Mouse (Mus musculus) spleen, postnatal 36 days (tissue): Measurements from ENCODE around the gene Hmgb1.

Experiments
- DNase-seq, 2 experiments: peaks; one replicate each; pipeline ENCODE4 v3.0.0; 2022; ENCODE audit warnings: low spot score in 2 of 2, mixed read lengths in 1 of 2

The Hmgb1 gene

DNA sequence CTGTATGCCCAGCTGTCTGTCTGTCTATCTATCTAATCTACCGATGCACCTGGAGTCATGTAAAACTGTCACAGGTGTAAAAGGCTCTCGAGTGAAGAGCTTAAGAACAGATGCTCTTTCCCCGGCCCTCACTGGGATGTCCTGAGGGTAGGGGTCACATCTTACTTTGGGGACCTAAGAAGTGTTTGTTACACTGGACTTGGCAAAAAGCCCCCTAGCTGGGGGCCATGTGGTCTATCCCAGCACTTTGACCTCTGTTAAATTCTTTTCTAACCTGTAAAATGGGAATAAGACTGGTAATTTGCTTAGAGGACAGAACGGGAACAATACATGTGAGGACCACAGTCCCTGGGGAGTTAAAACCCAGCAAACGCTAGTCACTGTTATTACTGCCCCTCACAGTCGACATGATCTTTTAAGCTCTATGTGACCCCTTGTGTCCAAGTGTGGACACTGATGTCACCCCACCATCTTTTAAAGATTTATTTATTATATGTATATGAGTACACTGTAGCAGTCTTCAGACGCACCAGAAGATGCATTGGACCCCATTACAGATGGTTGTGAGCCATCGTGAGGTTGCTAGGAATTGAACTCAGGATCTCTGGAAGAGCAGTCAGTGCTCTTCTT, 80.1 kb downstream of the Hmgb1 start:
- no peak for DNase-seq

DNA sequence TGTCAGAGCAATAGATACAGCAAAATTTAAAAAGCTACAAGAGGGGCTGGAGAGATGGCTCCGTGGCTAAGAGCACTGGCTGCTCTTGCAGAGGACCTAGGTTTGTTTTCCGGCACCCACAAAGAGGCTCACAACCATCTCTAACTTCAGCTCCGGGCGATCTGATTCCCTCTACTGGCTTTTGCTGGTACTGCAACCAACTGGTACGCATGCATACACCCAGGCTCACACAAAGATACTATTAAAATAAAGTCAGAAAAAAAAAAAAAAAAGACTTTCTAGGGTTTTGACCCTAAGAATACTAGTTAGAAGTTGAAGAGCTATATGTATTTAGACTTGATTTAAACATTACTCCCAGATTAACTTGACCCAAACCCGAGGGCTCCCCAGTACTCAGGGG, 82.4 kb downstream of the Hmgb1 start:
- DNase-seq = no peak

DNA sequence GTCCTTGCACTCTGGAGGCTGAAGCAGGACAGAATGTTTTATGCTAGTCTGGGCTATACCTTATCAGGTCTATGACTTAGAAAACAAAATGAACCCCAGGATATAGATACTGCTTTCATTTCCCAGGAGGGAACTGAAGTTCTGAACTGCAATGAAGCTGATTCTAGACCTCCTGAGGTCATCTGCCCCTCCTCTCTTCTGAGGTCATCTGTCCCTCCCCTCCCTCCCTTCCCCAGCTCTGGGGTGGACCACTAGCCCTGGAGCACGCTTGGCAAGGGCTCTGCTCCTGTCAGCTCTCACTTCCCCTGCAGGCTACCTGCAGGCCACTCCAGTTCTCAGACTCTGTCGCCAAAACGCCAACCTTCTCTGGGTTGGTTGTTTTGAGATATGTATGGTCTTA, 84.2 kb downstream of the Hmgb1 start:
- no peak for DNase-seq

DNA sequence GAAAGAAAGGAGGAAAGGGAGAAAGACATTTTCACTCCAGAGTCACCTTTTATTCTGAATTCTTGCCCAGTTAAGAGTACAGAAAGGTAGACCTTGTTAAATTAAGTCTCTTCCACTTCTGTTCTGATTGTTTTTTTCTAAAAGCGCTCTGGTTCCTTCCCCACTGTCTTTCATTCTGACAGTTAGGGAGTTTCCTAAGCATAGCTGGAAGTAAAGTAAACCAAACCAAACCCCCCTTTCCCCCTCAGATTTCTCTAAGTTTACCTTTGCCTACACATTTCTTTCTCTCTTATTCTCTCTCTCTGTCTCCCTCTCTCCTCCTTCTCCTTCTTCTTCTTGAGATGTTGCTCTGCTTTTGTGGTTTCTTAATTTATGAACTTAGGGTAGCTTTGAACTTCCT, 85.3 kb downstream of the Hmgb1 start:
- DNase-seq = no peak

DNA sequence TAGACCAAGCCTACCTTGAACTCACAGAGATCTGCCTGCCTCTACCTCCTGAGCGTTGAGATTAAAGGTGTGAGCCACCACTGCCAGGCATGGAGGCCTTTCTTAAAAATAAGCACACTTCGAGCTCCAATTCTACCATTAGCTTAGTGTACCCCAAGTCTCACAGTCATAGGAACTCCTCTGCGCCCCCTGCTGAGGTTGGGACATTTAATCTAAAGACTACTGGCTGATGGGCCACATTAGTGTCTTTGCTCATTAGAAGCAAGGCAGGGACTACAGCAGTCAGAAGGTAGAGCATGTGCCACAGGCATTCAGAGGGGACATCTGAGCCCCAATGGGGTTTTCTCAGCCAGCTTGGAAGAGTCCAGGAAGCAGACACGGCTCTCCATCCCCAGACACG, 86.4 kb downstream of the Hmgb1 start:
- no peak for DNase-seq

DNA sequence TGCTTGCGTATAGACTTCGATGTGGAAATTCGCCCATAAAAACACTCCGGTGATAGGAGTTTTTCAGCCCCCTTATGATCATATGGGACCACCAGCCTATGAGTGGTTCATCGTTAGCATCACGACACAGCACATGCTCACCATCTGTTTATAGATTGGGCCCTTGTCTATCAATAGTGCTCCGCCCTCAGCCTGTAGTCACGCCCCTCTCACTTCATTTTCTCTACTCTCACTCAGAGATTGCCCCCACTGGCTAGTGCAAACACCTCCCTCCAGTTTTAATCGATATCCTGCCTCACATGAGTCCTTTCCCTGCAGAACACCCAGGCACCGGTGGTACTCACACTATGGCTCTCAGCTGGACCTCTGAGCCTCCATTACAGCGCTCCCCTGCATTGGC, 88.0 kb downstream of the Hmgb1 start:
- no peak for DNase-seq

DNA sequence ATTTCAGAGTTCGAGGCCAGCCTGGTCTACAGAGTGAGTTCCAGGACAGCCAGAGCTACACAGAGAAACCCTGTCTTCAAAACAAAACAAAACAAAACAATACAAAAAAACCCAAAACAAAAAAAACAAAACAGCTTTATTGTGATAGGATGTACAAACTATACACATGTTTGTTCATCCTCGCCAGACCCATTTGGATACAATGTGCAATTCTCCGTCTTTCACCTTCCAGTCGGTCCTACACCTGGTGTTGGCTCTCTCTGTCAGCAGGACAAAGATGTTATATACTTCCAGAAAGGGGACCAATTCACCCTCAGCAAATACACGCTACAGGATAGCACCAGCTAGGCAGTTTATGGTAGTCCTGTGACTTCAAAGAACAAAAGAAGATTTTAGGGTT, 91.4 kb downstream of the Hmgb1 start:
- no peak for DNase-seq

DNA sequence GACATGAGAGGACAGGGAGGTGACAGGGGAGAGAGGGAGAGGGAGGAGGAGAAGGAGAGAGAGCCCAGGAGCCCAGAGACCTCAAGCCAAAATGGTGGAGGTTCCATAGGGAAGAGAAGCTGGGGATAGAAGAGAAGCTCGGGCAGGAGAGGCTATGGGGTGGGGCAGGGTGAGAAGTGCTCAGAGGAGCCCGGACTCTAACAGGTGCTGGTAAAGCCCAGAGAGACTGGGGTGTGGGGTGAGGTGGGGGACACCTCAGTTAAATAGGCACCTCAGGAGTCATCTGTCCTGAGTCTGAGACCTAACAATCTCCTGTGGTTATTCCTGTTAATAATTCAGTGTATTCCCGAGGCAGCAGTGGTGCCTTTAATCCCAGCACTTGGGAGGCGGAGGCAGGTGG, 91.8 kb downstream of the Hmgb1 start:
- no peak for DNase-seq

DNA sequence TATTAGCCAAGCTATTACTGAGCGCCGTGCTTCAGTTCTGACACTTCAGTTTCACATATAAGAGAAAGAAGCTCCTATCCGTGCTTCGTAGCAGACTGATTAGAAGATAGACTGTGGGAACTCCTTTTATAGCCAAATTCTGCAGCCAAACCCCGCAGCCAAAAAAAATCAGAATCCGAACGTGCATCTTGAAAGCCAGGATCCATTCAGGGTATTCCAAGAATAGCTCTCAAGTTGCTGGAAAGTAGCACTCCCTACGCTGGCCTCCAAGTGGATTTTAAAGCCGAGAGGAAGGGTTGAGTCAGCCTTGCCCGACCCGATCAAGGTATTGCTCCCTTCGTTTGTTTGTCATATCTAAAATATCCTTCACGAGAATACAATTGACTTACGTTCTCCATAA, 93.0 kb downstream of the Hmgb1 start:
- DNase-seq = no peak

DNA sequence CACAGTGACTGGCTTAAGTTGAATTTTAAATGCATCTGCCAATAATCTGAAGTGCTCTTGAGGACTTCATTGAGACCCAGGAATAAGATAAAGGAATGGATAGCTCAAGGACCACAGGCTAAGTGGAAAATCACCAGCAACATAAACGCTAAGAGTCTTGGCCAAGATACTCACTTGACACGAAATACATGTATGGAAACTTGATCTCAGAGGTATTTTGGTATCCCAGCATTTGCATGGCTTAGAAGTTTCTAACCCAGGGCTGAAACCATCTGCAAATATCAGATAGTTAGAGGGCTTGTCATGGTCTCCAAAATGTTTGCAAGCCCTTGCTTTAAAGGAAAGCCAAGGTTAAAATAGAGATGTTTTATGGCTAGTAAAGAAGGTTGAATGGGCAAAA, 94.4 kb downstream of the Hmgb1 start:
- no peak for DNase-seq

DNA sequence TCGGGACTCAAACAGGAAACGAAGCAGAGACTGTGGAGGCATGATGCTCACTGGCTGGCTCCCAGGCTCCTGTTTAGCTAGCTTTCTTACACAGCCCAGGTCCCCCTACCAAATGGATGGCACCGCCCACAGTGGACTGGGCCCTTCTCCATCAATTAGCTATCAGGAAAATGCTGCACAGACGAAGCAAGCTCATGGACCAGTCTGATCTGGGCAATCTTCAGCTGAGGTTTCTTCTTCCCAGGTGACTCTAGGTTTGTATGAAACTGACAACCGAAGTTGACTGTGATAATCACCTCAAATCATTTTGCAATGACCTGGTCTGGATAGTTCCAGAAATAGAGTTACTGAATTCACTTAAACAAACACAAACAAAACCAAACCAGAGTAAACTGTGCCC, 94.8 kb downstream of the Hmgb1 start:
- DNase-seq = no peak

DNA sequence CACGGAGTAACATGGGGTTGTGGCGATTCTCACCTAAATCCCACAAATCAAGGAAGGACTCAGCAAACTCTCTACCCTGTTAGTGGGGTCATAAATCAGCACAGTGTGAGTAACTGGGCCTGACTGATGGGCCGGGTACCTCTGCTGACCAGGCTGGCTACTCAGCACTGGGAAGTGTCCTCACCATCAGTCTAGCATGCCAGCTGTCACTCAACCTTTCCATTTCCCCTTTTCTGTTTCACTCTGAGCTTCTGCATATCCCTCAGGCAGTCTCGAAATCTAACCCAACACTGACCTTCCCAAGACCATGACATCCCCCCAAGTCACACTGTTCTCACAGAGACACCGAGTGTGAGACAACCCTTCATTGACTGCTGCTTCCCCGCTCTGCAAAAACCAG, 95.4 kb downstream of the Hmgb1 start:
- peak; percentile 68 for DNase-seq

DNA sequence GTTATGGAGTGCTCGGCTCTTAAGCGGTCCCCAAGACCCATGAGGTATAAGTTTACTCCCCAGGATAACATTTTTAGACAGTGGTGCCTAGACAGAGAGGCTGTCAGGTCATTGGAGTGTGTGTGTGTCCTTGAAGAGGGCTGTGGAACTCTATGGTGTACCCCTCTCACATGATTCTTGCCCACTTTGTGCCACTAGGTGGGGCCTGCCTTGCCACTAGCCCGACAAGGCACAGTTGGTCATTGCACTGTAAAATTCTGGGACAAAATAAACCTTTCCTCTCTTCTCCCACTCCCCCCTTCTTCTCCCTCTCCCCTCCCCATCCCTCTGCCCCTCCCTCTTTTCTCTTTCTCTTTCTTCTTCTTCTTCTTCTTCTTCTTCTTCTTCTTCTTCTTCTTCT, 96.1 kb downstream of the Hmgb1 start:
- DNase-seq = no peak

DNA sequence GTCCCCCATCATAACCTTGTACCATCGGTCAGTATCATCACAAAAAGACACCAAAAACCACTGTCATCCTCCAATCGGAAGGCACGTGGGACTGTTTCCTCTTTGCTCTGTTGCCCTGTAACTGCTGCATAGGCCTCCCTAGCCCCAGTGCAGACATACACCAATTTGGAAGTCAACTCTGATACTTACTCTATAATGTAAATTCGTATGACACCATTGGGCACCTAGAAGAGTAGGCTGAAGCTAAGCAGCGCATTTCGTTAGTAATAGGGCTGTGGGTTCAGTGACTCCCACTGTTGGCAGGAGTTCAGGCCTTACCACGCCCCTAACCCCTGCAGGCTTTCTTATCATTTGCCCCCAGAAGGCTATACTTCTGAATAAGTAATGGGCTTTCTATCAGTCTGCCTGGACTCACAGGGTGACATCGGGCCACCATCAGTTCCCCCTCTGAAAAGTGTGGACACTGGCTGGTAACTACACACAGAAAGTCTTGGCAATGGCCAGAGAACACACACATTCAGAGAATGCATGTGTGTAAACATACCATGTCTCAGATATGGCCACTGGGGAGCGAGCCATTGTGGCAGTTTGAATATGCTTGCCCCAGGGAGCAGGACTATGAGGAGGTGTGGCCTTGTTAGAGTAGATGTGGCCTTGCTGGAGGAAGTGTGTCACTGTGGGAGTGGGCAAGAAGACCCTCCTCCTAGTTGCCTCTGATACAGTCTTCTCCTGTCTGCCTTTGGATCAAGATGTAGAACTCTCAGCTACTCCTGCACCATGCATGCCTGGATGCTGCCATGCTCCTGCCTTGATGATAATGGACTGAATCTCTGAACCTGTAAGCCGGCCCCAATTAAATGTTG, 97.7 kb downstream of the Hmgb1 start:
- peak; percentile 19 to 60 for DNase-seq

DNA sequence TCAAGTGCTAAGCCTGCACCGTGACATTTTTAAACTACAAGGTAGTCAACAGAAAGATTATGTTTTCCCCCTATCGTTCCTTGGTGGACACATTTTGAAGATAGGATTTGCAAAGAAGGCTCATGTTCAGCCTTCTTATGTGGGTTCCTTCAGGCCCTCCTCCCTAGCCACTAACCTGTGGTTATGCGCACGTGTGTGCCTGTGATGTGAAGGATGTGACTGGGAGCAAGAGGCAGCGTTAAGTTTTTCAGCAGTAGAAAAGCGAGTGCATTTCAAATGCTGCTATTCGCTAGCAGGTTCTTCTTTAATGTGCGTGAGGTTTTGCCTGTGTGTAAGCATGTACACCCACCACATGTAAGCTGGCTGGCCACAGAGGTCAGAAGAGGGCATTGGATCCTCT, 103.8 kb downstream of the Hmgb1 start:
- no peak for DNase-seq

DNA sequence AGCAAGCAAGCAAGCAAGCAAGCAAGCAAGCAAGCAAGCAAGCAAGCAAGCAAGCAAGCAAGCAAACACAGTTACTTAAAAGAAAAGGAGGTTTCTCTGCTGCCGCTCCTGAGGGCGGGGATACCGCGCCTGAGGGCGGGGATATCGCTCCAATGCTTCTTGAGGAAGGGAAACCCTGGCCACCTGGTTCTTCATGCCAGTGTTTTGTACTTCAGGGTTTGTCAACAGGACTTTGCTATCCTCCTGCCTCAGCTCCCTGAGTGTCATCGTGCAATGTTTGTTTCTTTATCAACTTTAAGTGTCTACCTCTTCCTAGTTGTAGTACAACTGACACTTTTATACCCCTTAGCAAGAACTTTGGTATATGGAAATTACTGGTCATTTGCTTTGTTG, 104.5 kb downstream of the Hmgb1 start:
- no peak for DNase-seq

DNA sequence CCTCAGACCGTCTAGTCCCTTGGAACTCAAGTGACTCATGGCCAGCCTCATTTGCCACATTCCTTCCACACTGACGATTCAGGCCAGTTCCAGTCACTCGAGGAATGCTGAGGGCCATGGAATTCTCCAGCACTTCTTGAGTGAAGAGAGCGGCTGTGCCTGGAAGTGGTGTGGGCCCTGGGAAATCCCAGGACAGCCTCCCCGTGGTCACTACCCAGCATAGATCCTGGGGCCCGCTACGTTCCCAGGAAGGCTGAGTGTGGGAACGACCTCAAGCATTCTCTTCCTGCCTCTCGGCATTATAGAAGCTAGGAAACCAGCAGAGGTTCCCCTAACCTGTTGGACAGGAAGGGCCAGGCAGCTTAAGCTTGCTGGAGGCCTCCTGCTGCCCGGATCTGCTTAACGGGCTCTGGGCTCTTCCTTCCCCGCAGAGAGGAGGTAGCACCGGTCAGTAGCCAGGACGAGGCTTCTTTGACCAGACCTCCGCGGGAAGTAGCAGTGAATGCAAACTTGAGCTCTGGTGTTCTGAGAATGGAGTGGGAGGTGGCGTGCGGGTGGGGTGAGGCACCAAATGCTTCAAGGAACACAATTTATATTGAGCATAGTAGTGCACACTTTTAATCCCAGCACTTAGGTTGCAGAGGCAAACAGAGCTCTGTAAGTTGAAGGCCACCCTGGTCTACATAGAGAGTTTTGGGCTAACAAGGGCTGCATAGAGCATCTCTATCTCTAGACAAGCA, 105.1 kb downstream of the Hmgb1 start:
- DNase-seq = no peak

DNA sequence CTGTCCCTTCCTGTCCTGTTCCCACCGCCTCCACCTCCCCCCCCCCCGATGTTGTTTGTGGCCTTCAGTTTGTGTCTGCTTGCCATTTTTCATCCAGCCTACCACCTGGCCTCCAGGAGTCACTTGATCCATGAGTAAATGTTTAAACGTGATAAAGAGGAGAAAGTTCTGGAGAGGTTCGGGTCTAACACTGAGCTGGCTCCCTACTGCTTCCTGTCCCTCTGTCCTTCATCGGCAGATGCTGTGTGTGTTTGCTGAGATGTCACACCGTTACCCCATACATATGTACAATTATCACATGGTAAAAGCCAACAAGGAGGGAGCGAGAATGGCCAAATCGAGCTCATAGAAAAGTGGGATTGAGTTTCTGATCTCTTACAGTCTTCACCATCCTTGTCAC, 107.2 kb downstream of the Hmgb1 start:
- no peak for DNase-seq

DNA sequence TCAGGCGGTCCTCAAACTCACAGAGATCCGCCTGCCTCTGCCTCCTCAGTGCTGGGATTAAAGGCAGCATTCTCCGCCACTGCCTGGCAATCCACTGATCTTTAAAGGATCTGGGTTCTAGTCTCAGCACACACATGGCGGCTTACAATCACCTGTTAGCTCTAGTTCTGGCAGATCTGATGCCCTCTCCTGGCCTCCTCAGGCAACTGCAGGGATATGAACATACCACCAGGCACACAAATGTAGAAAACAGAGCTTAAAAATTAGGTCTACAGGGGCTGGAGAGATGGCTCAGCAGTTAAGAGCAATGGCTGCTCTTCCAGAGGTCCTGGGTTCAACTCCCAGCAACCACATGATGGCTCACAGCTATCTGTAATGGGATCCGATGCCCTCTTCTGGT, 112.7 kb downstream of the Hmgb1 start:
- no peak for DNase-seq

DNA sequence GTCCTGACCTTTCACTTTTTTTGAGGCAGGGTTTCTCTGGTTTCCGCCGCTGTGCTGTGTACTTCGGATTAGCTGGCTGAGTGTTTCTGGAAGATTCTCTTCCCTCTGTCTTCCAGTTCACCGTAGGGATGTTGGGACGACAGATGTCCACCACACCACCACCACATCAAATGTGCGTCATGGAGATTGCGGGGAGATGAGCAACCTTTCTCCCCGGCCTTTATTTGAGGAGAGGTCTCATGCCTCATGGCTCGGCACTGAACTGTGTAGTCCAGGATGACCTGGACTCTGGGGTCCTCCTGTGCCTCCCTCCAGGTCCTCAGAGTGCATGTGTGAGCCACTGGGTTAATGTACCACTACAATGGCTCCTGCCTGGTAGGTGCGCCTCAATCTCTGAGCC, 115.5 kb downstream of the Hmgb1 start:
- no peak for DNase-seq

DNA sequence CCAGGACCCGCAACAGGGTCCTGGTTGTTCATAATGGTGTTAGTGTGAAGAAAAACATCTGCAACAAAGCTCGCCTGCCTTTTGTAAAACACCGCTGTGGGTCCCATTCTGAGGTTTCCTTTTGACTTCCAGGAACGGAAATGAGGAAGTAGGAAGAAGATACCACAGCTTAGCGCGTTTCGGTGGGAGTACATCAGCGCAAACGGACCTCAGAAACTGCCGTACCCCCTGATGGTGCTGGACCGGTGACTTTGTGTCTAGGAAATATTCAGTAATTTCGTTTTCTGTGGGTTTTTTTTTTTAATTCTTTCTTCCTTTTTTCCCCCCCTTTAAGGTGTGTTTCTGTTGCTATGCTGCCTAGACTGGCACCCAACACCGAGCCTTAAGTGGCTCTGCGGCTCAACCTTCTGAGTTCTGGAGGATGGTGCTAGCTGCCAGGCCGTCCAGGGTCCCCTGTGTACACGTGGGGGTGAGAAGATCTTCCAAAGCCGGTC, 116.0 kb downstream of the Hmgb1 start:
- no peak for DNase-seq

DNA sequence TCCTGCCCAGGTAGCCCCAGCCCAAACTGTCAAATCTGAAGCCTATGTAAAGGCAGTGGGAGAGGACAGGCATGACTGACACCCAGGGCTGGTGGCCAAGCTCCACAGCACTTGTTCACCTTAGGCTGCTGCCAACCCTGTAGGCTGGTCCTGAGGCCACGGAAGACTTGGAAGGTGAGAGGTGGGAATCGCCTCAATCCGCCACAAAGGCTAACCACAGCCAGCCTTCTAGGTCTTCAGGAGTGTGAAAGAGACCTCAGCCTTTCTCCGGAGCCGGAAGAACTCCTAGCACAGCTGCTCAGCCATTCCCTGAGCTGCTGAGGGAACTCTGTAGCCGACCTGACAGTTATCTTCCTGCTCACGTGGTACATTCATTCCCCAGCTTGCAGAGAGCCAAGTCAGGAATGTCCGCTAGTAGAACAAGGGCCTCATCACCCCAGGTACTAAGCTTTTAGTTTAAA, 116.8 kb downstream of the Hmgb1 start:
- DNase-seq = no peak

DNA sequence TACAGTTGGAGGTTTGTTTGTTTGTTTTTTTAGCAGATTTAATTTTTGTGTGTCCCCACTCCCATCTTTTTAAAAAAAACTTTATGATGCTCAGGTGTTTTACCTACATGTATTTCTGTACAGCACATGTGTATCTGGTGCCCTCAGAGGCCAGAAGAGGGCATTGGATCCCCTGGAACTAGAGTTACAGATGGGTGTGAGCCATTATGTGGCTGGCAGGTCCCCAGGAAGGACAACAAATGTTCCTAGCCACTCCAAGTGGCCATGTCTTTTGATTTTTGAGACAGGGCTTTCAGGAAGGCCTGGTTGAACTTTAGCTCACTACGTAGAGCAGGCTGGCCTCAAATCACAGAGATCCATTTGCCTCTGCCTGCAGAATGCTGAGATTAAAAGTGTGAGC, 121.5 kb downstream of the Hmgb1 start:
- DNase-seq = no peak
